Mouse (Mus musculus) kidney, adult 18-20 months (tissue): ENCODE results near the gene Map6.

Experiments
- DNase-seq: peaks from one replicate; pipeline ENCODE4 v3.0.0; 2021

The Map6 gene

DNA sequence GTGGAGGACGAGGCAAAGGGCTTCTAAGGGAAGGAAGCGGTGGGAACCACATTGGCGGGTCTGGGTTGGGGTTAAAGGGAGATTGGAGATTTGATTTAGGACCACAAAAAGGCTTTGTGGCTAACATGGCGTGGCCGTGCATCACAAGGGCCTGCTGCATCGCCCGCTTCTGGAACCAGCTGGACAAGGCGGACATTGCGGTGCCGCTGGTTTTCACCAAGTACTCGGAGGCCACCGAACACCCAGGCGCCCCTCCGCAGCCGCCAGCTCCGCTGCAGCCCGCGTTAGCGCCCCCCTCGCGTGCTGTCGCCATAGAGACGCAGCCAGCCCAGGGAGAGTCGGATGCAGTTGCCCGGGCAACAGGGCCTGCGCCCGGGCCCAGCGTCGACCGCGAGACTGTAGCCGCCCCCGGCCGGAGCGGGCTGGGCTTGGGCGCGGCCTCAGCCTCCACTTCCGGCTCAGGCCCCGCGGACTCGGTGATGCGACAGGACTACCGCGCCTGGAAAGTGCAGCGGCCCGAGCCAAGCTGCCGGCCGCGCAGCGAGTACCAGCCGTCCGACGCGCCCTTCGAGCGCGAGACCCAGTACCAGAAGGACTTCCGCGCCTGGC lies 754 bp downstream of the Map6 start:
- DNase-seq: peak; percentile 34

DNA sequence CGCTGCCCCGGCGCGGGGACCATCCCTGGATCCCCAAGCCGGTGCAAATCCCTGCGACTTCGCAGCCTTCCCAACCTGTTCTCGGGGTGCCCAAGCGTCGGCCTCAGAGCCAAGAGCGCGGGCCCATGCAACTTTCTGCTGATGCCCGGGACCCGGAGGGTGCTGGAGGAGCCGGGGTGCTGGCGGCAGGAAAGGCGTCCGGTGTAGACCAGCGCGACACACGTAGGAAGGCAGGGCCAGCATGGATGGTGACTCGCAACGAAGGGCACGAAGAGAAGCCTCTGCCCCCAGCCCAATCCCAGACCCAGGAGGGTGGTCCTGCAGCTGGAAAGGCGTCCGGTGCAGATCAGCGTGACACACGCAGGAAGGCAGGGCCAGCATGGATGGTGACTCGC lies 1.3 kb downstream of the Map6 start:
- no peak for DNase-seq

DNA sequence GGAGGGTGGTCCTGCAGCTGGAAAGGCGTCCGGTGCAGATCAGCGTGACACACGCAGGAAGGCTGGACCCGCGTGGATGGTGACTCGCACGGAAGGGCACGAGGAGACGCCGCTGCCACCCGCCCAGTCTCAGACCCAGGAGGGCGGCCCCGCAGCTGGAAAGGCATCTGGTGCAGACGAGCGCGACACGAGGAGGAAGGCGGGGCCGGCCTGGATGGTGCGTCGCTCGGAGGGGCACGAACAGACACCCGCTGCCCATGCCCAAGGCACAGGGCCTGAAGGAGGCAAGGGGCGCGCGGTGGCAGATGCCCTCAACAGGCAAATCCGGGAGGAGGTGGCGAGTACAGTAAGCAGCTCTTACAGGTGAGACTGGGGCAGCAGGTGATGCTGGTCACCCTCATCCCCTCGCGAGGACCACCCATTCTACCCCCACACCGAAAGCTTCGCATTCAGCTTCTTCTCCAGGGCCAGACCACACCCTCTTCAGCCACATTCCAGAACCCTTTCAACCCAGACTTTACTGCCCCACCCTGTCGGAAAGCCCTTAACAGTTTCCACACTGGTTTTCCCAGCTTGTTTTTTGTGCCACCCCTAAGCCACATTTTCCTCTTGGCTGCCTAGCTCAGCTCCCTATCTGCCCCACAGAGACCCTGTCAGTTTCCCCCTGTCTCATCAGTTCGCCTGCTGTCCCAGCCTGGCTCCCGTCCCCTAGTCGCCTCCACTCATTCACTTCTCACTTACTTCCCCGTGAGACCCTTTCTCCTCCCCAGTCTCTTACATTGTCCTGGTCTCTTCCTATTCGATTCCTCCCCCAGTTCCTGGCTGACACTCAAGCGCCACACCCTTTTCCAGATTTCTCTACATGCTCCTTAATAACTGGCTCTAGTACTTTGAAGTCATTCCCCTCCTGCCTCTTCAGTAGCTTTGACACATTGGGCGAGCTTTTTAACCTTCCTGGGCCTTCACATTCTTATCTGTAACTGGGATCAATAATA lies 2.0 kb downstream of the Map6 start:
- DNase-seq: no peak

DNA sequence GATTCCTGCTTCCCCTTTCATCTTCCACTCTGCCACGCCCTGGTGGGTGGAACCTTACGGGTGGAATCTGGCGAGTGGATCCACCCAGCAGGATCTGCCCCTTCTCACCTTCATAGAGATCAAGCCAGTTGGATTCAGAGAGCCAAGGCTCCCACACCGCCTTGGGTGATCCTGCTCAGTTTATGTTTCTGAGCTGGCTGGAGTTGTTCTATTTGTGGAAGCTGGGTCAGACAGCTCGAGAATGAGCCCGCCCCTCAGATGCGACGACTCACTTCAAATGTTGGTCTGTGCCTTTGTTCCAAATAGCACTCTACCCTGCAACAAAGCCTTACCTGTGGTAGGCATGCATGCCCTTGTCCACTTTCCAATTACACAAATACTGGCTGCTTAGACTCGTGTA lies 4.4 kb downstream of the Map6 start:
- DNase-seq: no peak

GRCm38 (mm10) chr7:99275131-99275530 lies 7.9 kb downstream of the Map6 start:
- no peak for DNase-seq

DNA sequence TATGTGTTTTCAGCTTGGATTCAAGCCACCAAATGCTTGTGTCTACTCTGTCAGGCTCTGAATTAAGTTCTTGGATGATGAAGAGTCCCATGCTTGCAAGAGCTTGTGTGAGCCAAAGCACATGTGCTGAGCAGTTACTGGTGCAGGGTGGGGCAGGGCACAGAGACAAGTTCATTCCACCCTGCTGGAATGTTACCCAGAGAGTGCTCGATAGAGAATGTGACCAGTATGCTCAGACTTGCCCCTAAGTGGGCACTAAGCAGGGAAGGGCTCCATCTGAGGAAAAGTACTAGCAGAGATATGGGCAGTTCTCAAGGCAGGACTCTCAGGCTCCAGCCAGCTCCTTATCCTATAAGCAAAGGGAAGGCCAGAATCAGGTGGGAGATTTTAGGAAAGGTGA lies 9.4 kb downstream of the Map6 start:
- DNase-seq: no peak

- DNase-seq: no peak
Observed at GRCm38 (mm10) chr7:99278309-99278708, 11.1 kb downstream of the Map6 start.

GRCm38 (mm10) chr7:99279586-99279985 lies 12.3 kb downstream of the Map6 start:
- no peak for DNase-seq

DNA sequence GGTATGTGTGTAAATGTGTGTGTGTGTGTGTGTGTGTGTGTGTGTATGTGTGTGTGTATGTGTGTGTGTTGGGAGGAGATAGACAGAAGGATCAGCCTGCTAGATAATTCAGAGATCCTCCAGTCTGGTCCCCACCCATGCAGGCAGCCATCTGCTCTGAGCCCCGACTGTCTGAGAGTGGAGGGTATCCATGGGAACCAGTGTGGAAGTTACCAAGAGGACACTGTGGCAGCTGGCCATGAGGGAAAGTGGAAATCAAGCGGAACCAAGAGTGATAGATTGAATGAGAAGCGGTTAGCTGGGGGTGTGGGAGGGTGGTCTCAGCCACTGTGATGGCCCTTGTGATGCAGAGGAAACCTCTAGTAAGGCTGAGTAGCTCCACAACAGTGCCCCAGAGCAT lies 20.0 kb downstream of the Map6 start:
- DNase-seq: no peak

DNA sequence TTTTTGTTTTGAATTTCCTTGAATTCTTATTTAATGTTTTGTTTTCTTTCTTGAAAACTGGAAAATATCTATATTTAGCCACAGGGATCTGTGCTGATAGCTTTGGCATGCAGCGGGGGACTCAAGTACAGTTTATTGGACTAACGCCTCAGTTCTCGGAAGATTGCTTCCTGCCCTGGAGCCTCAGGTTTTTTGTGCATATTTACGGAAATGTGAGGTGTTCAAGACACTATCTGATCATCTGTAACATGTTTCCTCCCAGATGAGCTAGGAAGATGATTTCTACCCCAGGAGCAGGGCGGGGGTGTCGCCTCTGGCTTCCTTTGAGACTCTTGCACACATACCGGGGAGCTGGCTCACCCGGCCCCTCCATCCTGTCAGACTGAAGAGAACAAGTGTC lies 22.8 kb downstream of the Map6 start:
- no peak for DNase-seq

- DNase-seq: no peak
Observed at GRCm38 (mm10) chr7:99290925-99291324, 23.7 kb downstream of the Map6 start.

DNA sequence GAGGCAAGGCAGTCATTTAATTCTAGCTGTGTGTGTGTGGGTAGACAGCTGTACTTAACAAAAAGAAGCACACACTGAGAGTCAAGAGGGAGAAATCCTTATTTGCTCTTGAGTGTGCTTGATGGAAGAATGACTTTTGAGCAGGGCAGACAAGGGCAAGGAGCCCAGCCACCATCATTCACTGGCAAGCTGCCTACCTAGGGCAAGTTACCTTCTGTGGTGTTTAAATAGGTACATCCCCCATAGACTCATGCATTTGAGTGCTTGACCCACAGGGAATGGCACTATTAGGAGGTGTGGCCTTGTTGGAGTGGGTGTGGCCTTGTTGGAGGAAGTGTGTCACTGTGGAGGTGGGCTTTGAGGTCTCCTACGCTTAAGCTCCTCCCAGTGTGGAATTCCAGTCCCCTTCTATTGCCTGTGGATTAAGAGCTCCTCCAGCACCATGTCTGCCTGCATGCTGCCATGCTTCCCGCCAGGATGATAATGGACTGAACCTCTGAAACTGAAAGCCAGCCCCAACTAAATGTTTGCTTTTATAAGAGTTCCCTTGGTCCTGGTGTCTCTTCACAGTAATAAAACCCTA lies 27.0 kb downstream of the Map6 start:
- DNase-seq: no peak

GRCm38 (mm10) chr7:99295104-99295503 lies 27.9 kb downstream of the Map6 start:
- no peak for DNase-seq

- no peak for DNase-seq
Observed at GRCm38 (mm10) chr7:99300650-99301175, 33.5 kb downstream of the Map6 start.

DNA sequence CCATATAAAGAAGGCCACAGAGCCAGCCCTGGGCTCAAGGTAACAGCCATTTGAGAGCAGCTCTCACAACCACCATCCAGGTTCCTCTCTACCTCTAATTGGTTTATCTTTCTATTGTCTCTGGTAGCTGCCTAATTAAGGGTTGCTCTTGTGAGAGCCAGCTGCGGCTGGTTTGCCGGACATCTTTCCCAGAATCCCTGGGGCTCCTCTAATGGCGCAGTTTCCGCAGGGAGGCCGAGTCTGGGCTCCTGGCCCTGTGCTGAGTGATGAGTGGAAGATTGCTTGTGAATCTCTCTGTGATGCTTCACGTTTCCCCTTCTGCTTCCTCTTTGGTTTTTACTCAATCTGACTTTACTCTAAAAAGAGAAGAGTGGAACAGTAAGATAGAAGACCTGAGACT lies 36.8 kb downstream of the Map6 start:
- DNase-seq: no peak

- DNase-seq: no peak
Observed at GRCm38 (mm10) chr7:99304949-99305372, 37.7 kb downstream of the Map6 start.

DNA sequence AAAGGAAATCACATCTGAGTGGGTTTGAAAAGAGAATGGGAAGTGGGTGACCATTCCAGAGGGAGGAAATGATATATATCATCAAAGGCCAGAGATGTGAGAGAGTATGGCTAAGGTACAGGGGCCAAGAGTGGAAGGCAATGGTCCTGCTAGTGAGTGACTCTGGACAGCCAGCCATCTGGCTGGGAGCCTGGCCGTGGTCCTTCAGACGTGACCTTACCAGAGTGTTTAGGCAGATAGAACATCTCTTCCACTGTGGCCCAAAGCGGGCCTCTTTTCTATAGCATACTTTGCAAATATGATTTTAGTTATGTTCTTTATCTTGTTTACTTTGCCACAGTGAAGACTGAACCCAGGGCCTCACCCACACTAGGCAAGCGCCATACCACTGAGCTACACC lies 38.4 kb downstream of the Map6 start:
- DNase-seq: no peak

DNA sequence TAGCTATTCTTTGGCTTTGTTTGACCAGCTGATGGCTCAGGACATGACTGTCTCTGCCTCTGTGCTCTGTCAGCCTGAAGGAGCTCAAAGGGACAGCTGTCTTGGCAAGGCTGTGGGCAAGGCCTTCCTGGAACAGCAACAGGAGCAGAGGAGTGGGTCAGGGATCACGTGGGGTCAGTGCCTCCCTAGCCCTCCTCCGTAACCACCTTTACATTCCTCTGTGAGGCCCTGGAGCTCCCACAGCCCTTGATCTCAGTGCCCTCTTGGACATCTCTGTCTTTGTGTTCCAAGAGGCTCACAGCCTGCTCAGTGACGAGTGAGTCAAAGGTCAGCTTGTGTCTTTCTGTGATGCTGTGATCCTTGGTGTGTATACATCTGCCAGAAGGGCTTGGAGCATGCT lies 39.4 kb downstream of the Map6 start:
- no peak for DNase-seq

GRCm38 (mm10) chr7:99311433-99311832 lies 44.2 kb downstream of the Map6 start:
- peak; percentile 12 for DNase-seq

DNA sequence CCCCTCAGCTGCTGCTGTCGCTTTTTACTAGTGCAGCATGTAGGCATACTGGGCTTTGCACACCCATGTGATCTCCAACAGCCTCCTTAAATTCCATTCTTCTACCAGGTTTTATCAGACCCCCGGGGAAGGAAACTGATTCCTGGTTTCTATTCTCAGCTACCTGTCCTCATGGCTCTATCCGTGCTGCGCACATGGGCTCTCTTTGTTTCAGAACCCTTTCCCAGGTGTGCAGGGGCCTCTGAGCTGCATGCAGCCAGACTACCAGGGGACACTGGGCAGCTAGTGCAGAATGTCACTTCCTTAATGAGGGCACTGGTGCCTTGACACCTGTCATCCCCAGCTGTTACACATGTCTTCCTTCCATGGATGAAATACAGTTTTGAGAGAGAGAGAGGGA lies 44.8 kb downstream of the Map6 start:
- DNase-seq: no peak

GRCm38 (mm10) chr7:99312671-99313143 lies 45.5 kb downstream of the Map6 start:
- DNase-seq: no peak

DNA sequence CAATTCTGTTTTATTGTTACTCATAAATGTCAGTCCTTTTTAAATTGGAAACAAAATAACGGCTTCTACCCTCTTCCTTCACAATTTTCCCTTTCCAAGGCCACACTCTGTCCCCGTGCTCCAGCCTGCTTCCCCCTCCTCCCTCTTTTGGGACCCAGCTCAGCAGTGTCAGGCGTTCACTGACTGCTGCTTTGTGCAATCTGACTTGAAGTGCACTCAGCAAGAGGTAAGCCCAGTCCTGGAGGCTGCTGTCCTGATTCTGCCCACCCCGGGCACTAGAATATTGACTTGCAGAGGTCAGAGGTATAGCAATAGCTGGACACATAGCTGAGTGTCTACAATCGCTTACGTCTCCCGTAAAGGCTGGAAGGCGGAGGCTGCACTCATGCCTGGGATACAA lies 46.0 kb downstream of the Map6 start:
- no peak for DNase-seq

DNA sequence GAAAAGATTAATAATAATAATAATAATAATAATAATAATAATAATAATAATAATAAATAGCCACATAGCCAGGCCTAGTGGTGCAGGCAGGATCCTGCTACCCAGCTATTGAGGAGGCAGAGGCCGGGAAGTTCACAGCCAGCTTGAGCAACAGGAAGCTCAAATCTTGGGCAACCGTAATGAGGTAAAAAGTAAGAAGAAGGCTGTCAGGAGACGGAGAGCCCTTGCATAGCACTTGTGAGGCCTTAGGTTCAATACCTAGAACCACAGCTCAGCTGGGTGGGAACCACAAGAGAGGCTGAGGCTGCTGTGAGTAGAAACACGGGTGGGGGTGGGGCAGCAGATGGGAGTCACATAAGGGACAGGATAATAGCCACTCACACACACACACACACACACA lies 47.3 kb downstream of the Map6 start:
- no peak for DNase-seq

DNA sequence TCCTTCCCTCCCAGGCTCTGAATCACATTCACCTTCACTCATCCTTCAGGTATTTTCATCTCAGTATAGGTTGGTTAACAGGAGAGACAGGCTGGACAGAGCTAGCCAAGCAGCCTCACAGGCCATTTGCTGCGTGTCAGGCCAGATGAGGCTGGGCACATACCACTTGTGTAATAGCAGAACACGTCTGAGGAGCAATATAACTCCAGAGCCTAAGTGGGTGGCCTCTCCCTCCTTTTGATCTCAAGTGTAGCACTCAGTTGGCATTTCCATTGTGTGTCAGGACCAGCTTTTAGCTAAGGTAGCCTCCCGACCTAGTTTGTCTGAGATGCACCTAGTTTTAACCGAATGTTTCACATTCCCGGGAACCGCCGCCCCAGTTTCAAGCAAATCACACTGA lies 49.0 kb downstream of the Map6 start:
- DNase-seq: no peak
